Mouse (Mus musculus): Measurements from ENCODE around the gene Tmpo. TPM values are rescaled to one million over a fixed set of nuclear protein-coding genes. Genes with fewer than 3 reads are reported as not detected.

Tmpo gene
- polyA plus RNA-seq, 1 experiment from 2014 or later = 192 TPM

- H3K4me3 ChIP-seq = no peak overlapping the region
- peaks cover 13% of the 10 kb centered on the region; the same call in 1 of the 2 replicates for H3K4me1 ChIP-seq
- WGBS = 67% methylated on average over 14 of the region's 14 CpGs
- H3K27ac ChIP-seq = peak overlapping the region; percentile 85
- H3K27me3 ChIP-seq (ENCODE audit: insufficient read depth, poor library complexity, severe bottlenecking) = no peaks in the 10 kb centered on the region
- DNase-seq (ENCODE audit: low spot score) = no peak
- no peaks in the 10 kb centered on the region for H3K36me3 ChIP-seq
- H3K9me3 ChIP-seq = no peaks in the 10 kb centered on the region
Measured at GRCm38 (mm10) chr10:91139148-91139766, 41.9 kb downstream of the Tmpo start.

- DNase-seq (ENCODE audit: low spot score) = no peak
- WGBS = 63% methylated on average over 3 of the region's 3 CpGs
- H3K4me3 ChIP-seq = no peak overlapping the region
Measured at GRCm38 (mm10) chr10:91138317-91138716, 42.8 kb downstream of the Tmpo start.

GRCm38 (mm10) chr10:91137400-91137799, 43.7 kb downstream of the Tmpo start:
- no peak for DNase-seq (ENCODE audit: low spot score)
- Histone ChIP-seq H3K27ac (no peak overlapping the region), H3K36me3 (no peaks in the 10 kb centered on the region), H3K9me3 (no peaks in the 10 kb centered on the region), H3K27me3 (ENCODE audit: insufficient read depth, poor library complexity, severe bottlenecking) (no peaks in the 10 kb centered on the region), H3K4me1 (peaks cover 13% of the 10 kb centered on the region; the same call in 1 of the 2 replicates), H3K4me3 (no peak overlapping the region)
- 83% methylated on average over 9 of the region's 9 CpGs for WGBS

More at GRCm38 (mm10) chr10:91138317-91138716, 42.8 kb downstream of the Tmpo start:
- Histone ChIP-seq H3K27me3 (ENCODE audit: insufficient read depth, poor library complexity, severe bottlenecking) (no peaks in the 10 kb centered on the region), H3K36me3 (no peaks in the 10 kb centered on the region), H3K9me3 (no peaks in the 10 kb centered on the region), H3K27ac (peak overlapping the region; percentile 85; the same call in 1 of the 2 replicates), H3K4me1 (peaks cover 13% of the 10 kb centered on the region; the same call in 1 of the 2 replicates)

- no peak for DNase-seq (ENCODE audit: low spot score)
- Histone ChIP-seq H3K4me1 (peaks cover 13% of the 10 kb centered on the region; the same call in 1 of the 2 replicates), H3K36me3 (no peaks in the 10 kb centered on the region), H3K27ac (no peak overlapping the region), H3K27me3 (ENCODE audit: insufficient read depth, poor library complexity, severe bottlenecking) (no peaks in the 10 kb centered on the region), H3K9me3 (no peaks in the 10 kb centered on the region), H3K4me3 (no peak overlapping the region)
- 89% methylated on average over 7 of the region's 7 CpGs for WGBS
Measured at GRCm38 (mm10) chr10:91135302-91135972, 45.7 kb downstream of the Tmpo start.

GRCm38 (mm10) chr10:91131565-91131964, 49.5 kb downstream of the Tmpo start:
- 90% methylated on average over 1 of the region's 1 CpGs for WGBS
- Histone ChIP-seq H3K36me3 (no peaks in the 10 kb centered on the region), H3K27me3 (ENCODE audit: insufficient read depth, poor library complexity, severe bottlenecking) (no peaks in the 10 kb centered on the region), H3K9me3 (no peaks in the 10 kb centered on the region), H3K4me1 (peaks cover 12% of the 10 kb centered on the region; the same call in 1 of the 2 replicates), H3K27ac (no peak overlapping the region), H3K4me3 (no peak overlapping the region)
- no peak for DNase-seq (ENCODE audit: low spot score)

GRCm38 (mm10) chr10:91130792-91131191, 50.3 kb downstream of the Tmpo start:
- no peaks in the 10 kb centered on the region for H3K9me3 ChIP-seq
- peaks cover 13% of the 10 kb centered on the region; the same call in 1 of the 2 replicates for H3K4me1 ChIP-seq
- WGBS = 81% methylated on average over 3 of the region's 3 CpGs
- no peaks in the 10 kb centered on the region for H3K36me3 ChIP-seq
- no peak for DNase-seq (ENCODE audit: low spot score)
- no peak overlapping the region for H3K4me3 ChIP-seq
- no peak overlapping the region for H3K27ac ChIP-seq
- no peaks in the 10 kb centered on the region for H3K27me3 ChIP-seq (ENCODE audit: insufficient read depth, poor library complexity, severe bottlenecking)

GRCm38 (mm10) chr10:91128551-91129160, 52.5 kb downstream of the Tmpo start:
- Histone ChIP-seq H3K4me3 (no peak overlapping the region), H3K4me1 (peaks cover 13% of the 10 kb centered on the region; the same call in 1 of the 2 replicates)
- WGBS = 83% methylated on average over 1 of the region's 1 CpGs

GRCm38 (mm10) chr10:91127395-91127794, 53.7 kb downstream of the Tmpo start:
- peaks cover 13% of the 10 kb centered on the region; the same call in 1 of the 2 replicates for H3K4me1 ChIP-seq
- DNase-seq (ENCODE audit: low spot score) = no peak
- H3K27me3 ChIP-seq (ENCODE audit: insufficient read depth, poor library complexity, severe bottlenecking) = no peaks in the 10 kb centered on the region
- H3K27ac ChIP-seq = peak overlapping the region; percentile 81
- 33% methylated on average over 2 of the region's 2 CpGs for WGBS
- no peak overlapping the region for H3K4me3 ChIP-seq
- H3K36me3 ChIP-seq = no peaks in the 10 kb centered on the region
- H3K9me3 ChIP-seq = no peaks in the 10 kb centered on the region

More at GRCm38 (mm10) chr10:91128551-91129160, 52.5 kb downstream of the Tmpo start:
- H3K9me3 ChIP-seq = no peaks in the 10 kb centered on the region
- H3K27me3 ChIP-seq (ENCODE audit: insufficient read depth, poor library complexity, severe bottlenecking) = no peaks in the 10 kb centered on the region
- H3K36me3 ChIP-seq = no peaks in the 10 kb centered on the region
- DNase-seq (ENCODE audit: low spot score) = no peak
- H3K27ac ChIP-seq = no peak overlapping the region

GRCm38 (mm10) chr10:91126618-91127355, 54.3 kb downstream of the Tmpo start:
- peak overlapping the region; percentile 81 for H3K27ac ChIP-seq
- H3K4me3 ChIP-seq = no peak overlapping the region
- peaks cover 16% of the 10 kb centered on the region for H3K4me1 ChIP-seq
- 39% methylated on average over 10 of the region's 10 CpGs for WGBS
- no peaks in the 10 kb centered on the region for H3K27me3 ChIP-seq (ENCODE audit: insufficient read depth, poor library complexity, severe bottlenecking)
- peaks cover 4% of the 10 kb centered on the region for H3K36me3 ChIP-seq
- DNase-seq (ENCODE audit: low spot score) = no peak
- no peaks in the 10 kb centered on the region for H3K9me3 ChIP-seq

- Histone ChIP-seq H3K36me3 (peaks cover 31% of the 10 kb centered on the region), H3K9me3 (no peaks in the 10 kb centered on the region), H3K4me3 (peak within 1 kb of the TSS; percentile 100), H3K27ac (peak within 1 kb of the TSS; percentile 100), H3K27me3 (ENCODE audit: insufficient read depth, poor library complexity, severe bottlenecking) (no peaks in the 10 kb centered on the region), H3K4me1 (peaks cover 24% of the 10 kb centered on the region)
- 13% methylated on average over 55 of the region's 59 CpGs for WGBS
- DNase-seq (ENCODE audit: low spot score) = peak; percentile 98
Measured at GRCm38 (mm10) chr10:91123828-91124822, 57.0 kb downstream of the Tmpo start, which contains the start of gene Slc25a3. Gene Slc25a3, minus strand, starts transcription at chr10:91124059.

GRCm38 (mm10) chr10:91123281-91123827, 57.8 kb downstream of the Tmpo start:
- Histone ChIP-seq H3K4me3 (peak overlapping the region; percentile 100), H3K27ac (peak overlapping the region; percentile 100), H3K9me3 (no peaks in the 10 kb centered on the region), H3K36me3 (peaks cover 38% of the 10 kb centered on the region), H3K27me3 (ENCODE audit: insufficient read depth, poor library complexity, severe bottlenecking) (no peaks in the 10 kb centered on the region), H3K4me1 (peaks cover 24% of the 10 kb centered on the region)
- WGBS = 0% methylated on average over 41 of the region's 44 CpGs
- no peak for DNase-seq (ENCODE audit: low spot score)

Data from heart, embryonic 10.5 days (tissue).